Mouse (Mus musculus): Measurements from ENCODE around the gene Cd8b1. TPM values are rescaled to one million over a fixed set of nuclear protein-coding genes. Genes with fewer than 3 reads are reported as not detected.

The Cd8b1 gene
- polyA plus RNA-seq, 1 experiment from 2014 or later, result not detected

DNA sequence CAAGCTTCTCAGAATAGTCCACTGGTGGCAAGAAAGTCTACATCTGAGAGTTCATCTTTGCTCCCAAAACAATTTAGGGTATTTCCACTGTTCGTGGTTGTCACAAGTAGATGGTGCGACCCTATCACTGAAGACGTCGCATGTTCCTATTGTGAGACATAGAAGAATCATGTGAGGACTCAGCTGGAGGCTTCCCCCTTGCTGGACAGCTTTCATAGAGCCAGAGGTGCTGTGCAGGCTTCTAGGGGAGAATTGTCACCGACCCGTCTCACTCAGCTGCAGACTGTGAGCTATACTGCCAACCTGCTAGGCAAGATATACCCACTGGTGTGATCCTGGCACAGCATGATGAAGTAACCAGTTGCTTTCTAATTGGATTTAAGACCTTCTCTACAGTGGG is 29.6 kb downstream of the Cd8b1 start:
- ATAC-seq (ENCODE audit: low read depth) (no peak), DNase-seq (no peak)
- no peaks in the 10 kb centered on the region for H3K4me1 ChIP-seq (replicated peaks)
- no peak overlapping the region for H3K27ac ChIP-seq
- no peak overlapping the region for H3K9ac ChIP-seq
- no peaks in the 10 kb centered on the region for H3K9me3 ChIP-seq (replicated peaks)
- no peak overlapping the region for H3K4me2 ChIP-seq
- H3K27me3 ChIP-seq, result no peaks in the 10 kb centered on the region
- WGBS (ENCODE audit: insufficient replicate concordance), result 75% methylated on average over 6 of the region's 6 CpGs
- no peaks in the 10 kb centered on the region for H3K36me3 ChIP-seq
- no peak overlapping the region for H3K4me3 ChIP-seq (replicated peaks)

- no peaks in the 10 kb centered on the region for H3K9me3 ChIP-seq (replicated peaks)
- ATAC-seq (ENCODE audit: low read depth), result no peak
- no peak for DNase-seq
- H3K36me3 ChIP-seq, result no peaks in the 10 kb centered on the region
- H3K27ac ChIP-seq, result no peak overlapping the region
- no peak overlapping the region for H3K9ac ChIP-seq
- no peaks in the 10 kb centered on the region for H3K4me1 ChIP-seq (replicated peaks)
- H3K4me3 ChIP-seq (replicated peaks), result no peak overlapping the region
- no peaks in the 10 kb centered on the region for H3K27me3 ChIP-seq
- no peak overlapping the region for H3K4me2 ChIP-seq
- WGBS (ENCODE audit: insufficient replicate concordance), result 57% methylated on average over 10 of the region's 10 CpGs
These were observed 30.4 kb downstream of the Cd8b1 start for GRCm38 (mm10) chr6:71352866-71353427.

GRCm38 (mm10) chr6:71353722-71354121 is 31.1 kb downstream of the Cd8b1 start:
- Histone ChIP-seq H3K9me3 (replicated peaks) (no peaks in the 10 kb centered on the region), H3K36me3 (no peaks in the 10 kb centered on the region), H3K4me2 (no peak overlapping the region), H3K27ac (no peak overlapping the region), H3K4me3 (replicated peaks) (no peak overlapping the region), H3K4me1 (replicated peaks) (no peaks in the 10 kb centered on the region), H3K27me3 (no peaks in the 10 kb centered on the region), H3K9ac (no peak overlapping the region)
- ATAC-seq (ENCODE audit: low read depth) (no peak), DNase-seq (no peak)
- WGBS (ENCODE audit: insufficient replicate concordance), result 54% methylated on average over 2 of the region's 2 CpGs

DNA sequence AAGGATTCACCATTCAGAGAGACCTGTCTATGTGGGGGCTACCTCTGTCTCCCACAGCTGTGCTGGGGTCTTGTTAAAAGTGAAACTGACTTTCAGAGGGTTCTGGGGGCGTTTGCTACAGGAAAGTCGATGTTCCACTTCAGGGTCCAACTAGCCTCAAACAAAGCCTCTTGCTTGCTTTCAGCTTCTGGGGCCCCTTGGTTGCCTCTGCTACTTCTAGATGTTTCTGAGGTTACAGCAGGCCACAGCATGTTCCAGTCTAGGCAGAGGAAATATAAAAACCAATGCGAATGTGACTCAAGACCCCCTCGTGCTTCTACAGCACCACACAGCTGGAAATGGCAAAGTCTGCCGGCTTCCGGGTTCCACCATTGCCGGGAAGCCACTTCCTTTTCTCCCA is 34.9 kb downstream of the Cd8b1 start:
- Histone ChIP-seq H3K27me3 (no peaks in the 10 kb centered on the region), H3K9ac (no peak overlapping the region), H3K4me2 (no peak overlapping the region), H3K4me3 (replicated peaks) (no peak overlapping the region), H3K27ac (no peak overlapping the region), H3K36me3 (no peaks in the 10 kb centered on the region), H3K9me3 (replicated peaks) (no peaks in the 10 kb centered on the region), H3K4me1 (replicated peaks) (no peaks in the 10 kb centered on the region)
- DNase-seq (no peak), ATAC-seq (ENCODE audit: low read depth) (no peak)
- 64% methylated on average over 7 of the region's 7 CpGs for WGBS (ENCODE audit: insufficient replicate concordance)

DNA sequence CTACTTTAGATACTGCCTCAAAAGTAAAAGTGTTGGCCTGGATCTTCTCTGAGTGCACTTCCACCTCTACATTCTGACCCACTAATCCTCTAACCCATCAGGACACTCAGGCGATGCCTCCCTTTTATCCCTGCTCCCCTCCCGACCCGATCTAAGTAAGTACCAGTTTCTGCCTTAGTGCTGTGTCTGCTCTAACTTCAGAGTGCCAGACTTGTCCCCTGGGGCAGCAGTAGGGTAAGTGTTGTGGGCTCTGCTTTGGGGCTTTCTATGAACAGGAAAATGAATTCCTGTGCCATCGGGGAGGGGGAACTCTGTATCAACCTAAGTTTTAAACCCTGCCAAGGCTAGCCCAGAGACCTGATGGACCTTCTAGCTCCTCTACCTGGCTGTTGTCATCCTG is 37.6 kb downstream of the Cd8b1 start:
- ATAC-seq (ENCODE audit: low read depth) (no peak), DNase-seq (no peak)
- Histone ChIP-seq H3K27ac (no peak overlapping the region), H3K4me1 (replicated peaks) (no peaks in the 10 kb centered on the region), H3K27me3 (no peaks in the 10 kb centered on the region), H3K9ac (no peak overlapping the region), H3K9me3 (replicated peaks) (no peaks in the 10 kb centered on the region), H3K4me3 (replicated peaks) (no peak overlapping the region), H3K36me3 (no peaks in the 10 kb centered on the region), H3K4me2 (no peak overlapping the region)
- 72% methylated on average over 4 of the region's 4 CpGs for WGBS (ENCODE audit: insufficient replicate concordance)

GRCm38 (mm10) chr6:71360751-71361150 is 38.2 kb downstream of the Cd8b1 start:
- ATAC-seq (ENCODE audit: low read depth) (no peak), DNase-seq (no peak)
- no peak overlapping the region for H3K4me2 ChIP-seq
- no peak overlapping the region for H3K9ac ChIP-seq
- WGBS (ENCODE audit: insufficient replicate concordance), result 38% methylated on average over 5 of the region's 5 CpGs
- H3K4me1 ChIP-seq (replicated peaks), result no peaks in the 10 kb centered on the region
- no peak overlapping the region for H3K27ac ChIP-seq
- no peaks in the 10 kb centered on the region for H3K27me3 ChIP-seq
- no peaks in the 10 kb centered on the region for H3K9me3 ChIP-seq (replicated peaks)
- no peaks in the 10 kb centered on the region for H3K36me3 ChIP-seq
- H3K4me3 ChIP-seq (replicated peaks), result no peak overlapping the region

DNA sequence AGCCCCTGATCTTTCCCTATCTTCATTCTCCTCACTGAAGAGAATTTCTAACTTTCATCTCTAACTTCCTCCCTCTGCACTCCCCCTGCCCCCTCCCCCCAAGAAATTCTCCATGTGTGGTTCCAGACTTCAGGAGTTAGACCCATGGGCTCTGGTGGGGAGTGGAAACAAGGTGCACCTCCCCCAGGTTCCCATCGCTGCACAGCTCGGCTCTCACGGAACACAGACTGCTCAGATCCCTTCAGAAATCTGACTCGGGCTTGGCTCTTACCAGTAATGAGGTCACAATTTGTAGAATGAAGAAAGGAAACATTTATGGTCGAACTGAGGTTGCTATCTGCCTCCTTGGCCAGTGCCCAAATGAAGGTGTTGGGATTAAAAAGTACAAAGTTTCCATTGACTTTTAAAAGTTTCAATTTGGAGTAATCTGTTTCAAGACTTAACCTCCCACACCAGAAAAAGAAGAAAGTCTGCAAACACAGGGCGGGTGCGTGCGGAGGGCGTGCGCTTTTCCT is 38.6 kb downstream of the Cd8b1 start:
- no peak overlapping the region for H3K4me2 ChIP-seq
- 77% methylated on average over 10 of the region's 10 CpGs for WGBS (ENCODE audit: insufficient replicate concordance)
- H3K9me3 ChIP-seq (replicated peaks), result no peaks in the 10 kb centered on the region
- ATAC-seq (ENCODE audit: low read depth) (no peak), DNase-seq (no peak)
- H3K4me3 ChIP-seq (replicated peaks), result no peak overlapping the region
- no peak overlapping the region for H3K9ac ChIP-seq
- no peak overlapping the region for H3K27ac ChIP-seq
- H3K27me3 ChIP-seq, result no peaks in the 10 kb centered on the region
- no peaks in the 10 kb centered on the region for H3K4me1 ChIP-seq (replicated peaks)
- no peaks in the 10 kb centered on the region for H3K36me3 ChIP-seq

- no peaks in the 10 kb centered on the region for H3K9me3 ChIP-seq (replicated peaks)
- ATAC-seq (ENCODE audit: low read depth), result no peak
- 51% methylated on average over 2 of the region's 2 CpGs for WGBS (ENCODE audit: insufficient replicate concordance)
- H3K4me1 ChIP-seq (replicated peaks), result no peaks in the 10 kb centered on the region
- no peaks in the 10 kb centered on the region for H3K27me3 ChIP-seq
- H3K4me2 ChIP-seq, result no peak overlapping the region
- DNase-seq, result no peak
- no peak overlapping the region for H3K4me3 ChIP-seq (replicated peaks)
- H3K9ac ChIP-seq, result no peak overlapping the region
- H3K27ac ChIP-seq, result no peak overlapping the region
- no peaks in the 10 kb centered on the region for H3K36me3 ChIP-seq
These were observed 41.4 kb downstream of the Cd8b1 start for GRCm38 (mm10) chr6:71363995-71364394.

- WGBS (ENCODE audit: insufficient replicate concordance), result 71% methylated on average over 6 of the region's 6 CpGs
These were observed 46.8 kb downstream of the Cd8b1 start for GRCm38 (mm10) chr6:71369416-71369815.

DNA sequence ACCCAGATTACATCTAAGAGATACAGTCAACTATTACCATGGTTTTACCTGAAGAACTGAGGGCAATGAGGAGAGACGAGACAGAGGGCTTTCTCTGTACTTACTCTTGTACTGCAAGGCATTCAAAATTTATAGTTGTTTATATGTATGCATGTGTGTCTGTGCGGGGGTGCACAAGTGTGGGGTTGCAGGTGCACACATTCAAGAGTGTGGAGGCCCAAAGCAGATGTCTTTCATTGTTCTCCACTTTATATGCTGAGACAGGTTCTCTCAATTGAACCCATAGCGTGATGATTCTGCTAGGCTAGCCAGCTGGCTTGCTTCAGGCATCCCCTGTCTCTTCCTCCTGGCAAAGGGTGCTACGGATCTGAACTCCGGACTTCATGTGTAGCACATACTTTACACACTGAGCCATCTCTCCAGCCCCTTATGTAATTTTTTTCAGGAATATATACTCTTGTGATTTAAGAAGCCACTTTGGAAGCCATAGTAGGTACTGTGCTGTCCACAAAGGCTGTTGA is 48.6 kb downstream of the Cd8b1 start:
- DNase-seq (no peak), ATAC-seq (ENCODE audit: low read depth) (no peak)
- Histone ChIP-seq H3K4me3 (replicated peaks) (no peak overlapping the region), H3K36me3 (no peaks in the 10 kb centered on the region), H3K27me3 (no peaks in the 10 kb centered on the region), H3K4me1 (replicated peaks) (no peaks in the 10 kb centered on the region), H3K4me2 (no peak overlapping the region), H3K9ac (no peak overlapping the region), H3K9me3 (replicated peaks) (no peaks in the 10 kb centered on the region), H3K27ac (no peak overlapping the region)
- WGBS (ENCODE audit: insufficient replicate concordance), result 65% methylated on average over 5 of the region's 5 CpGs

More at GRCm38 (mm10) chr6:71369416-71369815, 46.8 kb downstream of the Cd8b1 start:
- no peaks in the 10 kb centered on the region for H3K36me3 ChIP-seq
- no peak overlapping the region for H3K4me2 ChIP-seq
- no peaks in the 10 kb centered on the region for H3K4me1 ChIP-seq (replicated peaks)
- no peak overlapping the region for H3K9ac ChIP-seq
- no peaks in the 10 kb centered on the region for H3K9me3 ChIP-seq (replicated peaks)
- no peak for ATAC-seq (ENCODE audit: low read depth)
- no peak for DNase-seq
- no peaks in the 10 kb centered on the region for H3K27me3 ChIP-seq
- no peak overlapping the region for H3K27ac ChIP-seq
- H3K4me3 ChIP-seq (replicated peaks), result no peak overlapping the region

GRCm38 (mm10) chr6:71372041-71372720 is 49.6 kb downstream of the Cd8b1 start:
- DNase-seq (no peak), ATAC-seq (ENCODE audit: low read depth) (no peak)
- Histone ChIP-seq H3K27ac (no peak overlapping the region), H3K36me3 (no peaks in the 10 kb centered on the region), H3K4me3 (replicated peaks) (no peak overlapping the region), H3K9ac (no peak overlapping the region), H3K9me3 (replicated peaks) (no peaks in the 10 kb centered on the region), H3K4me2 (no peak overlapping the region), H3K27me3 (no peaks in the 10 kb centered on the region), H3K4me1 (replicated peaks) (no peaks in the 10 kb centered on the region)
- 69% methylated on average over 5 of the region's 5 CpGs for WGBS (ENCODE audit: insufficient replicate concordance)

Measured in liver, embryonic 13.5 days (tissue).